Comparison of ENCODE assay signal across 8 mouse cellular contexts in genomic region chr17:46247512-46248188, GRCm38 (mm10). TPM values are rescaled to one million over a fixed set of nuclear protein-coding genes. Genes with fewer than 3 reads are reported as not detected.
DNase-seq lines count a peak whose midpoint lies in the region; ATAC-seq and TF ChIP-seq lines count a peak whose summit lies in the region.

Gene Polr1c, minus strand, starts transcription at chr17:46248054.
Gene Yipf3, plus strand, starts transcription at chr17:46248080.

- WGBS in forebrain, embryonic 13.5 days, result 1% methylated on average over 53 of the region's 53 CpGs
- under 1% methylated on average over 53 of the region's 53 CpGs for WGBS in large intestine, adult 2 months
- WGBS in liver, postnatal 0 days (ENCODE audit: insufficient replicate concordance), result under 1% methylated on average over 53 of the region's 53 CpGs
- under 1% methylated on average over 53 of the region's 53 CpGs for WGBS in neural tube, embryonic 14.5 days

- peaks cover 84% of the 10 kb centered on the region for H3K36me3 ChIP-seq in E14TG2a.4 (ENCODE audit: insufficient read depth, low read length)
- H3K36me3 ChIP-seq in forebrain, embryonic 13.5 days (ENCODE audit: poor library complexity, severe bottlenecking), result peaks cover 73% of the 10 kb centered on the region
- H3K36me3 ChIP-seq in liver, postnatal 0 days (replicated peaks; ENCODE audit: insufficient read depth, low read length), result peaks cover 64% of the 10 kb centered on the region
- H3K36me3 ChIP-seq in neural tube, embryonic 14.5 days (ENCODE audit: control insufficient read depth, insufficient read depth, low read length), result peaks cover 50% of the 10 kb centered on the region

- H3K4me1 ChIP-seq in E14TG2a.4 (replicated peaks; ENCODE audit: low read depth, low read length), result peaks cover 84% of the 10 kb centered on the region
- peaks cover 22% of the 10 kb centered on the region for H3K4me1 ChIP-seq in forebrain, embryonic 13.5 days
- H3K4me1 ChIP-seq in liver, postnatal 0 days (ENCODE audit: insufficient read depth), result peaks cover 15% of the 10 kb centered on the region
- peaks cover 16% of the 10 kb centered on the region for H3K4me1 ChIP-seq in neural tube, embryonic 14.5 days (ENCODE audit: control insufficient read depth, insufficient read depth, low read length)

- H3K27ac ChIP-seq in forebrain, embryonic 13.5 days, result peak within 1 kb of the TSS; percentile 75
- peak within 1 kb of the TSS; percentile 86 for H3K27ac ChIP-seq in liver, postnatal 0 days (ENCODE audit: low read depth)
- peak within 1 kb of the TSS; percentile 80 for H3K27ac ChIP-seq in neural tube, embryonic 14.5 days (ENCODE audit: low read depth, low read length)

- intact Hi-C loops in heart, postnatal 10 days (cut with DNase I), result no loop called here

- peak within 1 kb of the TSS; percentile 97 for H3K9ac ChIP-seq in forebrain, embryonic 13.5 days
- H3K9ac ChIP-seq in liver, postnatal 0 days (replicated peaks), result peak within 1 kb of the TSS; percentile 99
- H3K9ac ChIP-seq in neural tube, embryonic 14.5 days (replicated peaks; ENCODE audit: low read depth, low read length), result peak within 1 kb of the TSS; percentile 97

- TF ChIP-seq EP300 in liver, postnatal 0 days (IDR thresholded peaks at IDR 0.05; ENCODE audit: low read depth), result peak; percentile 62; the same call in 1 of the 2 replicates

- peak; percentile 89 for DNase-seq in c-Kit-positive CD71-positive TER-119-positive erythroid progenitor cells, embryonic 14.5 days (ENCODE audit: low spot score)
- peak; percentile 98 for DNase-seq in heart, postnatal 10 days
- peak; percentile 82 for DNase-seq in large intestine, adult 2 months (ENCODE audit: low read depth, low spot score)
- DNase-seq in liver, postnatal 0 days, result peak; percentile 96
- DNase-seq in testis, postnatal 10 days (ENCODE audit: low spot score), result peak; percentile 94

- peak within 1 kb of the TSS; percentile 99 for H3K4me3 ChIP-seq in E14TG2a.4 (replicated peaks; ENCODE audit: low read length)
- H3K4me3 ChIP-seq in forebrain, embryonic 13.5 days, result peak within 1 kb of the TSS; percentile 79
- peak within 1 kb of the TSS; percentile 97 for H3K4me3 ChIP-seq in liver, postnatal 0 days (ENCODE audit: low read depth, low read length)
- H3K4me3 ChIP-seq in neural tube, embryonic 14.5 days (ENCODE audit: low read depth, low read length), result peak within 1 kb of the TSS; percentile 99

- peak within 1 kb of the TSS; percentile 94 for H3K4me2 ChIP-seq in forebrain, embryonic 13.5 days
- H3K4me2 ChIP-seq in liver, postnatal 0 days (ENCODE audit: low read depth, low read length), result peak within 1 kb of the TSS; percentile 96
- H3K4me2 ChIP-seq in neural tube, embryonic 14.5 days (ENCODE audit: low read depth, low read length), result peak within 1 kb of the TSS; percentile 76

- no peaks in the 10 kb centered on the region for H3K27me3 ChIP-seq in E14TG2a.4 (ENCODE audit: insufficient read depth, low read length)
- no peaks in the 10 kb centered on the region for H3K27me3 ChIP-seq in forebrain, embryonic 13.5 days
- no peaks in the 10 kb centered on the region for H3K27me3 ChIP-seq in liver, postnatal 0 days (ENCODE audit: insufficient read depth, low read length)
- H3K27me3 ChIP-seq in neural tube, embryonic 14.5 days (ENCODE audit: control insufficient read depth, insufficient read depth, low read length), result no peaks in the 10 kb centered on the region

- H3K9me3 ChIP-seq in E14TG2a.4 (ENCODE audit: low read length), result no peaks in the 10 kb centered on the region
- H3K9me3 ChIP-seq in forebrain, embryonic 13.5 days (replicated peaks), result no peaks in the 10 kb centered on the region
- H3K9me3 ChIP-seq in liver, postnatal 0 days (ENCODE audit: low read length), result no peaks in the 10 kb centered on the region
- H3K9me3 ChIP-seq in neural tube, embryonic 14.5 days (ENCODE audit: control insufficient read depth, low read length), result no peaks in the 10 kb centered on the region

- no peak for TF ChIP-seq CTCF in E14TG2a.4 (conservative IDR thresholded peaks at IDR 0.05; ENCODE audit: low read length)
- no peak for TF ChIP-seq CTCF in liver, postnatal 0 days (IDR thresholded peaks at IDR 0.05; ENCODE audit: low read depth)

- peak; percentile 95 for ATAC-seq in forebrain, embryonic 13.5 days
- ATAC-seq in liver, postnatal 0 days, result peak; percentile 95
- peak; percentile 93 for ATAC-seq in neural tube, embryonic 14.5 days (ENCODE audit: low read depth)

RNA-seq across cellular contexts. Expression of gene Polr1c, which starts in this region (rescaled TPM):
- polyA plus RNA-seq in forebrain, embryonic 13.5 days (2015; fragmentation: Nextera tagmentation; extraction: Ambion mirVana), result 96.1 and 110 TPM in 2 replicates
- total RNA-seq in heart, postnatal 10 days (2021), result 10 to 100 TPM; 23.8 to 26.9 TPM
- 44.9 and 47.8 TPM in 2 replicates for polyA plus RNA-seq in large intestine, adult 2 months (2012; rRNA removed)
- 23.9 and 24.8 TPM in 2 replicates for polyA plus RNA-seq in liver, postnatal 0 days (2015; fragmentation: Nextera tagmentation; extraction: Ambion mirVana)
- 80.4 and 83.6 TPM in 2 replicates for polyA plus RNA-seq in neural tube, embryonic 14.5 days (2014; fragmentation: Nextera tagmentation; extraction: Ambion mirVana)

RNA-seq across cellular contexts. Expression of gene Yipf3, which starts in this region (rescaled TPM):
- polyA plus RNA-seq in forebrain, embryonic 13.5 days (2015; fragmentation: Nextera tagmentation; extraction: Ambion mirVana), result 80.3 and 84.0 TPM in 2 replicates
- 10 to 100 TPM; 69.3 to 75.1 TPM for total RNA-seq in heart, postnatal 10 days (2021)
- polyA plus RNA-seq in large intestine, adult 2 months (2012; rRNA removed), result 170 and 187 TPM in 2 replicates
- 62.6 and 68.7 TPM in 2 replicates for polyA plus RNA-seq in liver, postnatal 0 days (2015; fragmentation: Nextera tagmentation; extraction: Ambion mirVana)
- polyA plus RNA-seq in neural tube, embryonic 14.5 days (2014; fragmentation: Nextera tagmentation; extraction: Ambion mirVana), result 91.5 and 101 TPM in 2 replicates

Comparison
In these comparisons a context has a peak if more than half of its experiments do, and no peak if none do; other contexts are left out.
1. Peak in every context shown above with its lines: DNase-seq, ATAC-seq, H3K4me3 ChIP-seq and H3K27ac ChIP-seq.